Mouse (Mus musculus) thymus, postnatal 36 days (tissue): ENCODE data around the gene Fam107b.
A peak's percentile ranks its signal among the peaks of the same experiment; 100 is the strongest.

Source experiments
- DNase-seq, 2 experiments: peaks; one replicate each; pipeline ENCODE4 v3.0.0; 2022; ENCODE audit warnings: mixed read lengths in 2 of 2

Gene Fam107b

DNA sequence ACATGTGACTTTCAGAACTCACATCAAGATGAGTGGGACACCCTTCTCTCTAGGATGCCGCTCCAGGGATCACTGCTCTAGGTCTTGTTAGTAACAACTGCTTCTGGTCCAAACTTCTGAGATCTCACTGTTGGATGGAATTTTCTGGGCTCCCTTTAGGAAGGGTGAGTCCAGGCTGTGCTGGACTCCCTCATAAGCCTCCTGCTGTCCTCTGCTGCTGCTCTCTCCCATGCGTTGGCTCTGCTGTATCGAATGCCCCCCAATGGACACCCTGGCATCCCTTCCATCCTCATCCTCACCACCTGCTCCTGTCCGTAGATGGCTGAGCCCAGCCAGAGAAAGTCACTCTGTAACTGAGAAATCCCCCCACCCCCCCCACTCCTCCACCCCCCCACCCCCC is 170.4 kb downstream of the Fam107b start:
- no peak for DNase-seq

DNA sequence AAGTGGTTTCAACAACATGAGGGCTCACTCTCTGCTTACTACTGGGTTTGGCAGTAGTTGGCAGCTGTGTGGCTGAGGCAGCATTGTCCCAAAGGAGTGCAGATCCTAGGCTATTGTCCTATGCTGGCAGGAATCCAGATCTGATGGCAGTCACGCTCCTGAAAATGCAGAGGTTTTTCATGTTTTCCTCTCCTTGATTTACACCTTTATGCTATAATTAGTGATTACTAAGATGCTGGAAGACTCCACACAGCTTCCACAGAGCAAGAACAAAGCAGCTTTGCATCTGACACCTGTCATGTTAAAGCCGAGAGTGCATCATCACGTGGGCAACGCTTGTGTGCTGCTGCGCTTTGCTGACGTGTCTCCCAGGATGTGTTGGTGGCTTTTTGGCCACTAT is 172.2 kb downstream of the Fam107b start:
- no peak for DNase-seq

DNA sequence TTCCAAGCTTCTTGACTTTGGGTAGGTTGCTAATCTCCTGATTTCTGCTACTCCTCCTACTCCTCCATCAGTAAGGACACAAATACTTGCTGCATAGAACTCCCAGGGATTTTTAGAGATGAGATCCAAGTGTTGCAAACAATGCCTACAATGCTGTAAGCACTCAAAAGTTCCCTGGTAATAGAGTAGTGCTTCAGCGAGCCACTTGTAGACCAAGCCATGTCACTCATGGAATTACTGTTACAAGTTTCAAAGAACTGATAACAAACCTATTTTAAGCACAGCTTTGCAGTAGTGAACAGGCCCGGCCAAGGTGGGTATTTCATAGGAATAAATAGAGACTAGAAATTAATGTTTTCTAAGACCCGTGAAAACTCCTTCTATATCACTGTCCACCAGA is 174.8 kb downstream of the Fam107b start:
- DNase-seq: no peak

DNA sequence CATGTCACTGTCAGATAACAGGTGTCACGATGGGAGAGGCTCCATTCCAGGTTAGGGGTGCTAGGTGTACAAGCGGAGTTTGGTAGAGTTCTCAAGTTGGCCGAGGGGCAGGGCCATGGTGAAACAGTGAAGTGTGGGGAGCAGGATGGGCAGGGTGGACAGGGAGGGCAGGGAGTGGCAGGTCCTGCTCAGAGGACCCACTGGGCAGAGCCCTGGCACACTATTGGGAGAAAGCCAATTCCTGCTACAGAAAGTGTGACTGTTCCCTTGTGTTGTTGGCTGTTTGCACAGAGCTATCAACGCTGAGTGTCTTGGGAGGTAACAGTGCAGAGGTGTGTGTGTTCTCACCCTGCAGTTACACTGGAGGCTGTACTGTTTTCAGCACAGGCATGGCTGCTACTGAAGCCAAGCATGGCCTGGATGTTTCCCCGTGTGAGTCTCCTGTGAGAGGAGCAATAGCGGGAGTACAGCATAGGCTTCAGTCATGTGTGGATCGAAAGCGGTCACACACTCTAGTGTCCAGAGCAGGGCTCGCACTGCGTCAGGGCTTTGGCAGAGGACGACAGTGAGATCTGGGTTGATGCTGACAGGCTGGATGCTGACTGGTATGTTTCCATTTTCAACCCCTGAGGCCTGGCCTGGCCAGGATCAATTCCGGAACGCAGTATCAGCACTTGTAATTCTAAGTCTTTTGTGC is 175.8 kb downstream of the Fam107b start:
- DNase-seq: no peak

DNA sequence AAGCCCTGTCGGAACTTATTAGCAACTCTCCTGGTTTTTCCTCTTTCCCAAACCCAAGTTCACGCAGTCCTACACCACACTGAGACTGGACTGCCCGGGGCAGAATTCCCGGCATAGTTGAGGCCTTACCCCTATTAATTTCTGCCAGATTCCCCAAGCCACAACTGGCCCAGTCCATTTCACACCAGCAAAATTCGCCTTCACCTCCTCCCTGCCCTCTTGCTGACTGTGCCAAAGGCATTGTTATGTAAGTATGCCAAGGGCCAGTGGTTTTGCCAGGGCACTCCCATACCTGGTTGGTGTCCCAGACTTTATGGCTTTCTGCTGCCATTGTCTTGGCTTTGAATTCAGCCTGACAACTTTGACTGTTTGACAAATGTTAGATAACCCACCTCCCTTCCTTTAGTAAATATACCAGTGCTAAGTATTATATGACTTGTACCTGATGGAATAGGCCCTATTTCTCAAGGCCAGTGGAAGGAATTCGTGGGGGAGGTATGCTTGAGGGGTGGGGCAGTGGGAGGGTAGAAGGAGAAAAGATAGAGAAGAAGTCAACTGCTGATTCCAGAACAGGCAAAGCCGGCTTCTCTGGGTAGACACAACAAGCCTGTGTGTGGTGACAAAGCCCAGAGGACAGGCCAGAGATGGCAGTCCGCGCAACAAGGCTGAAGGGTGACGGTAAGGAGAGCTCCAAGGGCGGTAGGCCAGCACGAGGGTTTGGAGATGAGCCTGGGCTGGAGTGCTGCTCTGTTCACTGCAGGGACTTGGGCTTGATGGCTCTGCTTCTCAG is 178.6 kb downstream of the Fam107b start:
- DNase-seq: no peak

DNA sequence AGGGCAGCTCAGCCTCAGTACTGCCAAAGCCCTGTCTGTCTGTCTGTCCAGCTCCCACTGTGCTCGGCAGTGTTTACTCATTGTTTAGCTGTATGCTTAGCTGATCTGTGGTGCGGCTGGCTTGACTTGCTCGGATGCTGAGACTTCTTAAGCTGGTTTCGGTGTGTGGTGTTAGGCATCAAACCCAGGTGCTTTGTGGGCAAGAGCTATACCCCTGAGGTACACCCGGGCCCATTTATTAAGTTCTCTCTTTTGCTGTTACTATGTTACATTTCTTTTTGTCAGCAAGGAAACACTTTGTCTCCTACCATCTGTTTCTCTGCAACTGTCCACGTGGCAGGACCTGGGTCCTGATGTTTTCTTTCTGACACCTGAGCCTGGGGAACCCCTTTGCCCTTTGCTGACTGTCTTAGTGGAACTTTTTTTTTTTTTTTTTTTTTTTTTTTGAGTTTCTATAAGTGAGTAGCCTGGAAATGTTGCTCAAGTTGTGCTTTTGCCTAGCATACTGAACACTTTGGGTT is 179.3 kb downstream of the Fam107b start:
- DNase-seq: no peak

DNA sequence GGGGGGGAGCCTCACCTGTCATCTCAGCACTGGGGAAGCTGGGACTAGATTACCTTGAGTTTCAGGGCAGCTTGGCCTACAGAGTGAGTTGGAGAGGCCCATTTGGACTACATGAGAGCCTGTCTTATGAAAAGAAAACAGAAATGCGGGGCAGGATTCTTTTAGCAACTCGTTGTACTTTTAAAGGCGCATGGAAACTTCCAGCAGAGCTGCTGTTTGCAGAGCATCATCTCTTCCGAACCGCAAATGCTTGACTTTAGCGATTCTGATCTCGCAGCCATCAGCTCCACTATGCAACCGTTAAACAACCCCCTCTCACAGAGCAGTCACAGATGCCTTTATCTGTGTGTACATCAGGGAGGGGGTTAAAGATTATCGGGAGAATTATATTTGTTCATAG is 179.8 kb downstream of the Fam107b start:
- DNase-seq: peak in 1 of 2 experiments; percentile 7

DNA sequence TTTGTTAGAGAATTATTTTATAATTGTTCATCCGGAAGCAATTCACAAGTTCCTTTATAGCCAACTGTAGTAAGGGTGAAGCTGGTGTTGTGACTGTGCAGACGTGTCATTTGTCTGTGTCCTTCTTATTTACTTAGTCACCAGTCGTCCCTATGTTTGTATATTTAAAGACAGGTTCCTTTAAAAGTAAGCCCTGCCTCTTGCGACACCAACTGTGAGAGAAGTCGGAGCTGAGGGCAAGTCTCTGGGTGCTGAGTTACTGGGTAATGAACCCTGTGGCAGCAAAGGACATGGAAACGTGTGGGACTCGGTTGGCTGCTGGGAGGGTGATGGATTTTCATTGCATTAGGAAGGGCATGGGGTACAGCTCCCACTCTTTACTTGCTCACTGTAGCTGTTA is 182.1 kb downstream of the Fam107b start:
- DNase-seq: no peak

DNA sequence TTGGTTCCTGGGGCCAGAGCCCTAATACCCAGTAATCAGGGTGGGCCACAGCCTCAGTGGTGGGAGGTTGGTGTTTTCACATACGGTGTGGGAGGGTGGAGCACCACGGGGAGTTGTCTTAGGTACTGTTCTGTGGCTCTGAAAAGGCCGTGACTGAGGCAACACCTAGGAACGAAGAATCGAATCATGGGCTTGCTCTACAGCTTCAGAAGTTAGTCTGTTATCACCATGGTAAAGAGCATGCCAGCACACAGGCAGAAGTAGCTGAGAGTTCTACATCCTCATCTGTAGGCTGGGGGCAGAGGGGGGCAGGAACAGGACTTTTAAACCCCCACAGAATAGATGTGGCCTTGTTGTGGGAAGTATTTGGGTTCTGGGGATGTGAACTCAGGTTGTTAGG is 182.6 kb downstream of the Fam107b start:
- peak in 1 of 2 experiments; percentile 5 for DNase-seq

DNA sequence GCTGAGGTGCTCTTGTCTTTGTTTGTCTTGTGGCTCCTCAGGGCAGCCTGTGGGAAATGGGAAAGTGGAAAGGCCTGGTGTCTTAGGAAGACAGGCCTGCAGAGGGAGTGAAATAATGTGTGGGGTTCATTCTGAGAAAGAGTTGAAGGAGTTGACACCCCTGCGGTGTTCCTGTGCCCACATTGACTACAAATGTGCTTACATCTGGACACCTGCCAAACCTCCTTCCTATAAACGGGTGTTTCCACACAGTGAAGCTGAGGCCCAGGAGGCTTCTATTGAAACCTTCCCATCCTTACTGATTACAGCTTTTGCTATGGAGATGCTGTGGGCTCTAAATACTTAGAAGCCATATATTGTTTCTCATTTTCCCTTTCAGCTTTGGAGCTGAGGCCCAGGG is 183.5 kb downstream of the Fam107b start:
- peak in 1 of 2 experiments; percentile 18 for DNase-seq

DNA sequence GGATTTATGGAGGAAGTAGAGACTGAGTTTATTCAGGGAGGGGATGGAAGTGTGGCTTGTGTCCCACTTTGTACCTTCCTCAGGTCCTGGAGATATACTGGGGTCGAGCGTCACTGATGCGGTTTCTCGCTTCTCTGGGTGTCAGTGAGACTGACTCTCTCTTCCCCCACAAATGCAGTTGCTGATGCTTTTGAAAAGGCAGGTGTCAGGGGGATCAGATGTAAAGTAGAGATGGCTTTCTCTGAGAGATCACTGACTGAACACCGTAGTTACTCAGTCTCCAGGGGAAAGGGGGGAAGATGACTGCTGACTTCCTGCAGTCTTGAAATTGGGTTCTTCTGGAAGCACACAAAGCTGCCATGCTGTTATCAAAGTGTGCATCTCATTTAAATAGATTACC is 185.6 kb downstream of the Fam107b start:
- DNase-seq: peak in 1 of 2 experiments; percentile 39

DNA sequence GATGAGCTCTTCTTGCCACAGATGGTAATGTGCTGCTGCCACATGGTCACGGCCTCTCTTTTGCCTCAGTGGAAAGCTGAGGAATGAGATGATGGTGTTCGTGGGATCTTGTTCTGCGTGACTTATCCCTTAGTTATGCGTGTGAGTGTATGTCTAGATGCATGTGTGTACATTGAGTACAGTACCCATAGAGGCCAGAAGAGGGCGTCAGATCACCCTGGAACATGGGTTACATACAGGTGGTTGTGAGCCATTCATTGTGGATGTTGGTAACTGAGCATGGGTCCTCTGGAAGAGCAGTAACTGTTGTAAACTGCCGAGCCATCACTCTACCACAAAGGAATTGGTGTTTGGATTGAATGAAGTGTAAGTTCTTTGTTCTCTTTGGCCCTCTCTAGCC is 188.1 kb downstream of the Fam107b start:
- DNase-seq: no peak

DNA sequence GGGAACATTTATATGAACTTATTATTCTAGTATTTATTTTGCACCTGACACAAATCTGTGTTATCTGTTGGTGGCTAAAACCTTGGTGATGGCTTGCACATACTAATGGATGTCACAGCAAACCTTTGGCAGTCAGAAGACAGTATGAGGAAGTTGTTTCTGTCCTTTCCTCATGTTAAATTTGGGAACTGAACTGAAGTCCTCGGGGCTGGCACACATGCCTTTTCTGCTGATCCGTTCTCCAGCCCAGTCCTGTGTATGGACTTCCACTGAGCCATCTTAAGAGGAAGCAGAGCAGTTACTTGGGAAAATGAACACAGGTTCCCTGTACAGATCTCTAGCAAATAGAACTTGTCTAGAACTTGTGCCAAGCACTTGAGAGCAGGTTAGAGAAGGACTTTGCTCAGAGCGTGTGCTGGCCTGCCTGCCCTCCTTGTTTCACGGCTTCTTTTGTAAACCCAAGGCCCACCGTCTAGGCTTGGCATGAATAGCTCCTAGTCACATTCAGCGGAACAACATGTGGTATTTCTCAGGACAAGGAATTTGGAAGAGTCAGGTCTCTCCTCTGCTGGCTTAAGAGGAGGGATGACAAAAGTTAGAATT is 190.0 kb downstream of the Fam107b start:
- DNase-seq: no peak

DNA sequence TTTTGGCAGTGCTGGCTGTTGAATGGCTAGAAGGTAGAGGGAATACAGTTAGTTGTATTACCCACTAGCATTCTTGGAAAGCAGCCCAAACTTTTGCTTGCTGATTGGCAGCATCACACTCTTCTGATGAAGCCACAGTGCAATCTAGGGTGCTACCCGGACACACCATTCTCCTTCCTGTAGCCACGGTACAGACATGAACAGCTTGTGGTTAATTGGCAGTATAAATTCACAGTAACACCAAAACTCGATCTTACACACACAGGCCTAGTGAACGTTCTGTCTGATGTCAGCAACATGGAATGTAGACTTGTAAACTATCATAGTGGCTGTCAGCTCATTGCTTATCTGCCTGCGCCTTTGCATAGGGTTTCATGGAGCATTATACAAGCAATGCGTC is 193.8 kb downstream of the Fam107b start:
- DNase-seq: no peak

DNA sequence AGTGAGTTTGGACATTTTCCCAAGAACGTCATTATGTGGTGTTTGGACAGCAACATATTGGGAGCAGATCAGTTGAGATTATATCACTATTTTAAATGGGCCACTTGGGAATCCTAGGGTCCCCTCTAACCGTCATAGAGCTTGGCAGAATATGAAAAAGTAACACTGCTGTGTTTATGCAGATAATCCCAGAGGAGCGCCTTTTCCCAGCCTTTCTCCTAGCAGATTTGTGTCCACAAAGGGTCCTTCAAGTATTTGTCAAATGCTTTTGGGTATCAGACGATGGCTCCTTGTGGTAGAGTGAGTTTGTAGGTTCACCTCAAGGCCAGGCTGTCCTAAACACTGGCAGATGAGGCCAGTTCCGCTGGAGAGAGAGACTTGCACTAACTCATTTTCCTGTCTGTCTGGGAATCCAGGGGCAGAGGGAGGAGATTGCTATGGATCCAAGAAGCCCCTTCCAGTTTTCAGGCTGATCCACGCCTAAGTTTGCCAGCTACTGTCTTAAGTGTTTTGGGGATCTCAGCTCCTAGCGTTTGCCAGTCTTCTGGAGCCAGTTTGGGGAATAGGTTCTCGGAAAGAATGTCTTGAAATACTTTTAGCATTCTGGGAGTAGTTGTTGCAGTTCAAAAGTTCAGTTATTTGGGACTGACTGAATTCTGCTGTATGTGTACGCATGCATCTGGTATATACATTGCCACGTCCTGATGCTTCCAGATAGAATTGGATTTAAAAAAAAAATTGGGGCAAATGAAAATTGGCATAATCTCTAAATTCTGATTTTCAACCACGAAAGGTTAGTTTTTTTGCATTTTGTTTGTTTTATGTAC is 195.9 kb downstream of the Fam107b start:
- no peak for DNase-seq

DNA sequence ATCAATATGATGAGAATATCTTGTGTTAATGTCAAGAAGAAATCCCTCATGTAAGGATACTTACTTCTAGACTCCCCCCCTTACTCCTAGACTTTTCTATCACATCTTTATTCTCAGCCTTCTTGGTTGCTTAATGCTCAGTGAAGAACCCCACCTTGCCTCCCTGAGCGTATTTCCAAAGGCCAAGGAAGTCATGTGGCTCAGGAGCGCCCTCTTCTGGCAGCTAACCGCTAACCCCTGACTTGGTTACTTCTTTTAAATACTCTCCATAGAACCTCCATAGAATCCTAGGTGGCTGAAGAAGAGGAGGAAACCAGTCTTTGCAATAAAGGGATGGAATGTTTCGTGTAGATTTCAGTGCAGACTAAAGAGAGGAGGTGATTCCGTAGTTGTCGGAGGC is 199.0 kb downstream of the Fam107b start:
- DNase-seq: peak; percentile 72 to 76

DNA sequence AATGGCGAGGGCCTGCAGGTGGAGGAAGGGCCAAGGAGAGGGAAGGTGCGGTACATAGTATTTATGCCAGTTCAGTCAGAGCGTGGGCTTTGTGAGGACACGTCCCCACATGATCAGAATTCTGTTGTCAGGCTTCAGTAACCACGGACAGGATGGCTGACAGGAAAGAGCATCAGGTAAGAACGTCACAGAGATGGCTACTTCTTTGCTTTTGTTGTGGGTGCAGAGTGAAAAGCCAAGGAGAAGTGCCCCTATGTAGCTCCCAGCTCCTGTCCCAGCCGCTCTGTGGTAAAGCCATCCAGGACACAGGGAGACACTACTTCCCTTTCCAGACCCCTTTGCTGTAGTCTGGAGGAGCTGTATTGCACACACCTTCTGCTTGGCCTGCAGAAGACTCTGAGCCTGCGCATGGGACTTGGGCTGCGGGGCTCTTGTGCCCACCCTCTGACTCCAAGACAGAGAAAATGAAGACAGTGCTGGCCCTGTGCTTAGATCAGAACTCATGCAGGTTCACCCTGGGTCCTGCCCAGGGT is 199.6 kb downstream of the Fam107b start:
- DNase-seq: no peak

DNA sequence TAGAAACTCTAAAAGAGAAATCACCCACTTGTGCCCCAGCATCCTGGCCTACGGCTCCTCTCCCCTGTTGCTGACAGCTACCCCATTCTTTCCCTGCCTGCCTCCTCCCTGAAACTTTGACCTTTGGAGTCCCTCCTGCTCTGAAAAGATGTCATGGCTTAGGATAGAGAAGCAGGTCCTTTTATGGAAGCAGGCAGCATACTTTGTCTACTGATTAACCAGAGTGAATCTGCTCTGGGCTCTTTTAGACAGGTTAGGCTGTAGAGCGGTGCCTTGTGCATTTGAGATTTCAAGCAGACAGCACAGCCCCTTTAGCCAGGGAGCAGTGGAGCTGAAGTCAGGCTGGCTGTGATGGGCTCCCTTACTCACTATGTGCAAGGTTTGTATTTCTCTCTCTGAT is 200.1 kb downstream of the Fam107b start:
- no peak for DNase-seq

DNA sequence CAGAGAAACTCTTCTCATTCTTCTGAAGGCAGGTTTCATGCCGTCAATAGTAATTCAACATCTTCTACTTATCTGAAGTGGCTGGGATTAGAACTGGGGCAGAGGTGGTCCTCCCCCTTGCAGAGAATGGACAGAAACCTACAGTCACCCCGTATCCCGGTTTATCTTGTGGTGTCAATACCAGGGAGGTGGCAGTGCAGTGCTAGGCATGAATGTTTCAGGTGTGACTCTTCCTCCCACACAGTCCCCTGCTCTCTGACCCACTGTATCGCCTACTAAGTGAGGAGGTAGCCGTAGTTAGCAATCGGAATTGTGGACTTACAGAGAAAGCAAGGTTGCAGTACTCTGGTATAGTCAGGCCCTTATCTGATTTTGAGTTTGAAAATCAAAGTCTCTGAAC is 201.2 kb downstream of the Fam107b start:
- DNase-seq: no peak

DNA sequence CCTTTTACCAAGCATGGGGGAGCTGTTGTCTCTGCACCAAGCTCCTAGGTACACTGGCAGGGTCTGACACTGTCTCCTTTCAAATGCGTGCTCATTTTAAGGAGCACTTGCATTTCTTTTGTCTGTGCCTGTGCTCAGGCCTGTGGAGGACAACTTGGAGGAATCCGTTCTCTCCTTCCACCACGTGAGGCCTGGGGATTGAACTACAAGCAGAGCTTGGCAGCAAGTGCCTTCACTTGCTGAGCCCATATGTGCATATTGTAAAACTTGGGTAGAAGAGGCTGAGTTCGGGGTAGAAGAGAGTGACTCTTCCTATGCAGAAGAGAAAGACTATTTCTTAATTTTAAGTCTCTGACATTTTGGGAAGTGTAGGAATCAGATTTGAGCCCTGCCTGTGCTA is 202.8 kb downstream of the Fam107b start:
- no peak for DNase-seq

DNA sequence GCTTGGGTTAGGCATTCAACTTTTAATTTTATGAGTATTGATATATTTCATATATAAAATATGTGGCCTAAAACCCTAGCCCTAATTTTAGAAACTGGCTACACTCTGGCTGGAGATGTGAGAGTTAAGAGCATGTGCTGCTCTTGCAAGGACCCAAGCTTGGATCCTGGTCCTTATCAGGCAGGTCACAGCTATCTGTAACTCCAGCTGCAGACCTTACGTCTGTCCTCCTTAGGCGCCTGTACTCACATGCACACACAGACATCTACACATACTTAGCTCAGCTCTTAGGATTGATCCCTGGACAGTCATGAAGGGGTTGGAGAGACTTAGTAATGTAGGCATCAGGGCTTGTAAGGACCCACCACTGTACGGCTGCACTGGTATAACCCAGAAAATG is 205.3 kb downstream of the Fam107b start:
- no peak for DNase-seq

DNA sequence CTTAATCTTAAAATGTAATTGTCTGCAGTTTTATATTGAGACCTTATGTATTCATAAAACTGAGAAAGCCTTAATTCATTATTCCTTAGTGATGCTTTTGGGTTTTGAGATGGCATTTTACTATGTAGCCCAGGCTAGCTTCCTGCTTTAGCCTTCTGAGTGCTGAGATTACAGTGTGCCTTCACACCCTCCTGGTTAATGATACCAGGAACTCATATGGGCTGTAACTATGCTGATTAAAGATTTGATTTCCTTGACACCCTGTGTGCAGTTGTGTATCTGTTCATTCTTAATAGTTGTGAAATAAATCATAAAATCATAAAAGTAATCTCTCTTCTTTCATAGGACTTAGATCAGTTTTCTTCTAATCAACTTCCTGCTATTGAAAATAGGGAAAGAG is 205.8 kb downstream of the Fam107b start:
- DNase-seq: no peak

DNA sequence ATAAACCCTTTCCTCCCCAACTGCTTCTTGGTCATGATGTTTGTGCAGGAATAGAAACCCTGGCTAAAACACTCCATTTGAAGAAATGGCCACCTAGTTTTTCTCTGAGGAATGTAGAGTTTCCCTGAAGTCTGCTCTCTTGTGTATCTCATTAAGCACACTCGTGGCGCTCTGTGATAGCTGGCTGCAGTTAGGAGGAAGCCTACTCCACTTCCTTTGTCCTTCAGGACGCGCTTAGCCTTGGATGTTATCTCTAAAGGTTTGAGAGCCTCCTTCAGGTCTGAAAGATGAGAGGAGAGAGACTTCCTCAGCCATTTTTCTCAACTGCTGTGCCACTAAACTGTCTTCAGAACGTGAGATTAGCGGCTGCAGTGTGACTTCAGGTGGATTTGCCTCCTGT is 207.4 kb downstream of the Fam107b start:
- DNase-seq: no peak
